Mouse (Mus musculus) ZHBTc4 (cell line): ENCODE data around the gene H2-M2.
"Not testable (repeated sequence)": the region's sequence is repeated elsewhere in the genome, so short reads cannot be mapped to it uniquely, and the experiment has no call there.

Experiments used
- DNase-seq: peaks from one replicate; pipeline ENCODE4 v3.0.0-alpha.2; 2011; ENCODE audit warnings: low read depth, low spot score

Gene H2-M2

DNA sequence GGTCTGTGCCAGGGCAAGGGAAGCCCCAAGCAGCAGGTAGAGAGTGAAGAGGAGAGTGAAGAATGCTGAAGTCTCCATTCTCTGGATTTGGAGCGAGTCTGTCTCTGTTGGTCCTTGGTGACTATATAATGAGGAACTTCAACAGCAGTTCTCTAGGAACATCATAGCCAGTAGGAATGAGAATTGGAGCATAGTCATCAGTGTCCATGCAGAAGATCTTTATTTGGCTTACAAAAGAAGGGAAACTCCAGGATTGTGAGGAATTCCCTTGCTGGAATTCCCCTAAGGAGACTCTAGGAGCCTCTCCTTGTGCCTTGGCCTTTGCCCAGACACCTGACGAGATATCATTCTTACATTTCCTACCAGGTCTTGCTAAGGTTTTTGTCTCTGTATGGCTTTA lies at the start of gene H2-M2:
Gene H2-M2 (minus strand): TSS at position 101 of the 400 bp plus-strand sequence.
- peak; percentile 23 for DNase-seq

DNA sequence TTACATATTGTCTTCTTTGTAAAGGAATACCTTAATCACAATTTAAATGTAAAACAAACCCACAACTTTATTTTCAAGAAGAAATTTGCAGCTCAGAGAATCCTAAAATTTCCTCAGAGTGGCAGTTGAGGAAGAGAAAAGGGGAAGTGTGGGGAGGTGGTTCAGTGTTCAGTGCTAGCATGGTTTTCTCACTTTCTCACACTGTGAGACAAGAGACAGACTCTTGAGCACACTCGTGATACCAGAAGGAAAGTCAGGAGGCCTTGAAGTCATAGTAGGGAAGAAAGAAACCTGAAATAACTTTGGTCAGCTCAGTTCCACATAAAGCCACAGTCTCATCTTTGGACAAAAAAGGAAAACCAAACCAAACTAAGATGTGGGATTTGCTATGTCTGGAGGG lies 42.1 kb upstream of the H2-M2 start:
- DNase-seq, result not testable (repeated sequence)

DNA sequence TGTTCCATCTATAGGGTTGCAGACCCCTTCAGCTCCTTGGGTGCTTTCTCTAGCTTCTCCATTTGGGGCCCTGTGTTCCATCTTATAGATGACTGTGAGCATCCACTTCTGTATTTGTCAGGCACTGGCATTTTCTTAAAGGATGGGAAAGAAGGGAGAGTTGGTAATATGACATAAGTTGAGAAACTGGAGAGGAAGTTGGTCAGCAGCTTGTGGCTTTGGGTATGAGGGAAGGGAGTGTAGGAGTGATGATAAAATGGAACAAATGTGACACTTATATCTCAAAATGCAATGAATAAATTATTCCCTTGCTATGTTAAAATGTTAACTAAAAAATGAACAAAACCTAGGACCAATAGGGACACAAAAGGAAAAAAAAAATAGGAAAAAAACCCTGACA lies 41.3 kb upstream of the H2-M2 start:
- not testable (repeated sequence) for DNase-seq

DNA sequence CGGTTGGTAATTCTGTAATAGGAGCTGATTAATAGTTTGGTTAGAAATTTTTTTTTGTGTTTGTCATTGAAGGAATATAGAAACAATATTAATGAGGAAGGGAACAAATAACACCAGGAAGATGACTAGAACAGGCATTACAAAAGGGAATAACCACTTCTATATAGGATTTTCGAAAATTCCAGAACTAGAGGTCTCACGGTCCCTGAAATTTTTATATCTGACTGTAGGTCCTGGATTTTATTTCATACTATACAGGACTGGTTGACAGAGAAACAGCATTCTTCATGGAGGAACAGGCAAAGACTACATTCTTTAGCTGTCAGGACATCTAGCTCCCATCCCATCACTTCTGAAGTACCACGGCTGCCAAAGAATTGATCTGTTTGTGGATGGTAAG lies 24.4 kb upstream of the H2-M2 start, which contains the start of gene Olfr111:
Gene Olfr111 (plus strand): TSS at position 301 of the 400 bp plus-strand sequence.
- no peak for DNase-seq

DNA sequence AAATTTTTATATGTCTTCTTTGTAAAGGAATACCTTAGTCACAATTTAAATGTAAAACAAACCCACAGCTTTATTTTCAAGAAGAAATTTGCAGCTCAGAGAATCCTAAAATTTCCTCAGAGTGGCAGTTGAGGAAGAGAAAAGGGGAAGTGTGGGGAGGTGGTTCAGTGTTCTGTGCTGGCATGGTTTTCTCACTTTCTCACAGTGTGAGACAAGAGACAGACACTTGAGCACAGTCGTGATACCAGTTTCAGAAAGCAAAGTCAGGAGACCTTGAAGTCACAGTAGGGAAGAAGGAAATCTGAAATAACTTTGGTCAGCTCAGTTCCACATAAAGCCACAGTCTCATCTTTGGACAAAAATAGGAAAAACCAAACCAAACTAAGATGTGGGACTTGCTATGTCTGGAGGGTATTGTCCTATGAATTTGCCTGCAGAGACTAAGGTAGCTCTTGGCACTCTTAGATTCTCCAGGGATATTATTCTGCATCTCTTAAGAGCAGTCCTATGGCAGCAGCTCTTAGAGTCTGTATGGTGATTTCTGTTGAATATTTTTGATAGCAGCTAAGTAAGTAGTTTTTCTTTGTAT lies 8.7 kb upstream of the H2-M2 start, which contains the start of gene Olfr110:
Gene Olfr110 (plus strand): TSS at position 539 of the 589 bp plus-strand sequence.
- no peak for DNase-seq

DNA sequence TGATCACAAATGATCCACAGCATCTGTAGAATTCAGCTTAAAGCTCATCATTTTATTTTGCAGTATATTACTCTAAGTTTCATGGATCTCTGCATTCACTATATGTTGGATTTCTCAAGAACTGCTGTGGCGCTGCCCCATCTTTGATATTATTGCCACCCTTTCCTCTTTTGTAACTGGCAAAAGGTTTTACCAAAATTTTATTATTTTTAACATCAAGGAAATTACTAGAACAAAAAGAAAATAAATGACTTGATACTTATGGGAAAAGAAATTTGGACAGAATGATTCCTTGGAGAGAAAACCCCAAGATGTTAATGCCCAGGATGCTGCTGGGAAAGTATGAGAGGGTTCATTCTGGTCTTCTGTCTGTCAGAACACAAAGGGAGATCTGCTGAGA lies 24.7 kb downstream of the H2-M2 start, which contains the start of gene Olfr109:
Gene Olfr109 (plus strand): TSS at position 301 of the 400 bp plus-strand sequence.
- no peak for DNase-seq

DNA sequence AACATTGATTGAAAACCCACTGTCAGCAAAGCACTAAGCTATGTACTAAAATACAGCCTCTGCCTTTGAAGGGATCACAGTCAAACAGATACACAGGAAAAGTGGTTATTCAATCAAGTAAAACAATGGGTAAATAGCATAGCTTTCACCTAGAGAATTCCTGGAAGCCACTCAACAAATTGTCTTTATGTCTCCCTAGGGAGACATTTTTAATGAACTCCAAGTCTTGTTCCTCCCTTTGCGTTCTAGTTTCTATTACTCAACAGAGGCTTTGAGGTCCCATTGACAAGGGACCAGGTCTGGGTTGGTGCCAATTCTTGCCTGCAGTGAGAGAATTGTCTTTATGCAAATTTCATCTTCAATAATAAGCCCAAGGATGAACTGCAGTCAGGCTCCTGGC lies 38.2 kb downstream of the H2-M2 start, which contains the start of gene Olfr108:
Gene Olfr108 (plus strand): TSS at position 301 of the 400 bp plus-strand sequence.
- no peak for DNase-seq
